15 mouse cellular contexts compared by ENCODE assay signal in the genomic region with DNA sequence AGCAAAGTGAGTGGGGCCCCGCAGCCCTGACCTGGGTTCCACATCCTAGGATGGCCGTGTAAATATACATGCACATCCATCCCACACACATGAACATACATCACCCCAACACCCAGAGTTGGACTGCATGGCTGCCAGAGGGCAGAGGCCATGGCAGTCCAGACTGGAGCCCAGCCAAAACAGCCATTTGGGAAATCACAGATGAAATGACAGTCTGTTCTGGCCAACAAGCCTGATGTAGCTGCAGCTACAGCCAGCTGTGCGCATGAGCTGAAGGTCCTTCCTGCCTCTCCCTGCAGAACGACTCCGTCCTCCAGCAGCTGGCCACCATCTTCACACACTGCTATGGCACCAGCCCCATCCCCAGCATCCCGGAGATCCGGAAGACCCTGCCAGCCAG. TPM values are rescaled to one million over a fixed set of nuclear protein-coding genes. Genes with fewer than 3 reads are reported as not detected.
A peak's percentile ranks its signal among the peaks of the same experiment; 100 is the strongest.
DNase-seq lines count a peak whose midpoint lies in the region.
"Had no signal": no experiment of that assay in that cellular context is flagged by ENCODE, and none has a peak within 500 bp of the region (broad histone marks: within the 10 kb centered on the region; RNA-seq: fewer than 3 reads in every experiment).

No protein-coding gene starts in this region.

- peak; percentile 47 for DNase-seq in adrenal gland, postnatal 14 days
- no peak for DNase-seq in adrenal gland, adult 8-10 months
- DNase-seq in kidney, postnatal 10 days, result peak; percentile 66
- DNase-seq in kidney, adult 18-20 months, result no peak
- peak; percentile 54 for DNase-seq in MN1 (ENCODE audit: low spot score)
- peak; percentile 83 for DNase-seq in lung, postnatal 10 days
- DNase-seq in frontal cortex, postnatal 14 days (ENCODE audit: low spot score in 2 of 2), result no peak
- no peak for DNase-seq in cerebellum, adult 9-11 months
- DNase-seq: cerebellum, adult 8-10 months; gastrocnemius, postnatal 10 days; heart, adult 18-20 months; midbrain, embryonic 14.5 days; right cerebral cortex, adult 18-20 months; thymus, adult 18-20 months; thymus, postnatal 4 days had no signal

RNA-seq across cellular contexts. Expression of a gene that starts 50.2 kb away (rescaled TPM):
- 40.4 TPM in 2 replicates for total RNA-seq in adrenal gland, postnatal 14 days (2021)
- 10 to 100 TPM; 33.8 to 61.8 (median 48.4) TPM for total RNA-seq in adrenal gland, adult 8-10 months (2022)

Comparison
In these comparisons a context has a peak if more than half of its experiments do, and no peak if none do; other contexts are left out.
1. DNase-seq: peak in adrenal gland, postnatal 14 days (single experiment), kidney, postnatal 10 days (single experiment), MN1 (single experiment) and lung, postnatal 10 days (single experiment); none in adrenal gland, adult 8-10 months (single experiment), kidney, adult 18-20 months (single experiment), frontal cortex, postnatal 14 days (0 of 2) and cerebellum, adult 9-11 months (single experiment).